Mouse (Mus musculus): ENCODE results near the gene Gm2897. TPM values are rescaled to one million over a fixed set of nuclear protein-coding genes. Genes with fewer than 3 reads are reported as not detected.
"Not testable (repeated sequence)": the region's sequence is repeated elsewhere in the genome, so short reads cannot be mapped to it uniquely, and the experiment has no call there.

Gm2897 gene
- 6.4 and 7.5 TPM in 2 replicates for polyA plus RNA-seq (2016; fragmentation: Nextera tagmentation; extraction: Ambion mirVana)

DNA sequence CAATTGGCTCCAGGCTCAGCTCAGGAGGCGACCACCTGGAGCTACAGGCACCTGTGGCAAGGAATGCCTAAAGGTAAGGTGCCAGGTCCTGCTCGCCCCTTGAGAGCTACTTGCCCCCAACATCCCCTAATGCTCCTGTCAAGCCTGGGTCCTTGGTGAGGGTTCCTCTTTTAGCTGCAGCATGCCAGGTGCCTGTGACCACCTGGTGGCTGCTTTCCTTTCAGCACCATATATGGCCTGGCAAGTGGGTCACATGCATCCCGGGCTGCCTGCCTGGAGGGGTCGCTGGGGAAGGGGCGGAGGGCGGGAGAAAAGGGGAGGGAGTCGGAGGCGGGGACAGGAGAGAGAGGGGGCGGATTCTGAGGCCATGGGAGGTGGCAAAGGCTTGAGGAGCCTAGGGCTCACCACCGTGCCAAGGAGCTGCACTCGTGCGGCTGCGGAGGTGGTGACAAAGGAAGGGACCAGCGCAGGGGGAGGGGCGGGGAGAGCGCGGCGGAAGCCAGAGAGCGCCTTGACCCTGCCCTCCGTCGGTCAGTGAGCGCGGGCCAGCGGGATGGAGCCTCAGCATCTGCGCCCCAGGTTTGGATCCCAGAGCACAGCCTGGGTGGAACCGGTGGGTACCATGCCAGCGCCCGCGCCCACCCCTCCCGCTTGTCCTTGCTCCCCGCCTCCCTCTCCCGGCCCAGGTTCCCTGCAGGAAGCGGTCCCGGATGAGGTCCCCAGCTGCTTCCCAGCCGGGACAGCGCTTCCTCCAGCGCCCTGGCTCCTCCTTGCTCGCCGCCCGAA lies at the start of gene Gm2897:
Gene Gm2897, plus strand, starts transcription at position 559 of the 786 bp plus-strand sequence.
- 0 out of 2 replicates have a peak, but pooled peaks have one; percentile 38 for ATAC-seq (ENCODE audit: low FRiP score)
- not testable (repeated sequence) for H3K4me1 ChIP-seq; H3K36me3 ChIP-seq; H3K27me3 ChIP-seq; H3K9me3 ChIP-seq (replicated peaks); H3K27ac ChIP-seq
- peak within 1 kb of the TSS; percentile 70 for H3K9ac ChIP-seq
- peak within 1 kb of the TSS; percentile 53 for H3K4me3 ChIP-seq
- peak within 1 kb of the TSS; percentile 65 for H3K4me2 ChIP-seq (replicated peaks)
- 6% methylated on average over 16 of the region's 40 CpGs for WGBS

DNA sequence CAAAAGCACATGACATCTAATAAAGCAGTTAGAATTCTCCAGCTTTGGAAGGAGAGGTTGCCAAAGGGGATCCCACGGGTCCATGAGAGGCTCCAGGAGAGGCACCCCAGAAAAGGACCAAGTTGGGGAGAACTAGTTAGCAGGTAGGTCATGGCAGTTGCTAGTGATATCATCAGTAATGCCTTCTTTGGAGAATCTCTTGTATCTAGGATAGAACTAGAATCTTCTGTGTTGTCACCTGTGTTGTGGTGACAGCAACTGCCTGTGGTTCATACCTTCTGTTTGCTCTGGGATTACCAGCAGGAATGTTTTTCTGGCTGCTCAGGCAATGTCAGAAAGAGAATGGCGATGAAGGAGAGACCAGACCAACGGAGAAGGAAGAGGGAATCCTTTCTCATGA lies 19.4 kb upstream of the Gm2897 start, which contains the start of gene Gm2888:
Gene Gm2888, plus strand, starts transcription at position 301 of the 400 bp plus-strand sequence.
- H3K36me3 ChIP-seq; H3K9me3 ChIP-seq (replicated peaks); H3K9ac ChIP-seq; H3K4me3 ChIP-seq; H3K27me3 ChIP-seq; H3K4me1 ChIP-seq; H3K4me2 ChIP-seq (replicated peaks); ATAC-seq (ENCODE audit: low FRiP score); H3K27ac ChIP-seq: not testable (repeated sequence)
- WGBS, result 66% methylated on average over 2 of the region's 3 CpGs

DNA sequence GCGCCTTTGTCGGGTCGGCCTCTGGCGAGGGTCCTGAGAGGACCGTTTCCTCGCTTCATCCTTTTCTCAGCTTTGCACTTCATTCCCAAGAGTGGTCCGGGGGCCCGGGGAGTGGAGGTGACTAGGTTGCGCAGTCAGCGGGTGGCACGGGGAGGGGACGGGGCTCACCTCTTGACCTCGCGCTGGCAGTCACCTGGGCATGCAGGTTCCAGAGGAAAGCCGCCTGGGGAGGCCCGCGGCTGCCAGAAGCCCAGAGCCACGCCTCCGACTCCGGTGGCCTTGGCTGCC lies 372 bp downstream of the Gm2897 start:
- H3K4me1 ChIP-seq; H3K27me3 ChIP-seq; H3K36me3 ChIP-seq; H3K9me3 ChIP-seq (replicated peaks); ATAC-seq (ENCODE audit: low FRiP score); H3K27ac ChIP-seq: not testable (repeated sequence)
- H3K9ac ChIP-seq, result peak overlapping the region; percentile 70
- under 1% methylated on average over 17 of the region's 20 CpGs for WGBS
- peak overlapping the region; percentile 53 for H3K4me3 ChIP-seq
- peak overlapping the region; percentile 65 for H3K4me2 ChIP-seq (replicated peaks)

DNA sequence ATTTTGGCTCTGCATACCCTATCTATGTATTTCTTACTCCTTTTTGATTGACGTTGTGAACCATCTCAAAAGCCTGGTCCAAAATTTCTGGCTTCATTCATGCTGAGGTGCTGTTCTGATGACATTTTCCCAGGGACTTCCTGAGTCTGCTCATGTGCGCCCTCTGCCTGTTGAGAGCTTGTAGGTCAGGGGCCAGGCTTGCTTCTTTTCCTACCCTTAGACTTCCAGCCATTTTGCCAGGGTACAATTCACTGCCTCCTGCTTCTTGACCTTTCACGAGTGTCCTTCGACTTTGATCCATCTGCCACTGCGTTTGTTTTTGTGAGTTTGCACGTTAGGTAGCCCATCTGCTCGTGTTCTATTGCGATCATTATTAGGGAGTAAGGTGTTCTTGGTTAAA lies 1.0 kb downstream of the Gm2897 start:
- not testable (repeated sequence) for H3K4me3 ChIP-seq; H3K4me1 ChIP-seq; ATAC-seq (ENCODE audit: low FRiP score); H3K27me3 ChIP-seq; H3K4me2 ChIP-seq (replicated peaks); H3K9ac ChIP-seq; H3K36me3 ChIP-seq; H3K27ac ChIP-seq; H3K9me3 ChIP-seq (replicated peaks)
- 0% methylated on average over 5 of the region's 8 CpGs for WGBS

DNA sequence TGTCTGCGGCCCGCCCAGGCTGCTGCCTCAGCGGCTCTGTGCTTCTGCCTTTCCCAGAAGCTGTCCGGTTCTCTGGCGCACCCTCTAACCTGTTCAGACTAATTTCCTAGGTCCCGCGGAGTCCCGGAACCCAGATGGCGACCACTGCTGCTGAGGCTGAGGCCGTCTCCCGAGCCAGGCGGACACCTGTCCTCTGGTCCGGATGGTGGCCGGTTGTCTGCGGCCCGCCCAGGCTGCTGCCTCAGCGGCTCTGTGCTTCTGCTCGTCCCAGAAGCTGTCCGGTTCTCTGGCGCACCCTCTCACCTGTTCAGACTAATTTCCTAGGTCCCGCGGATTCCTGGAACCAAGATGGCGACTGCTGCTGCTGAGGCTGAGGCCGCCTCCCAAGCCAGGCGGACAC lies 67.0 kb downstream of the Gm2897 start:
- H3K9me3 ChIP-seq (replicated peaks); ATAC-seq (ENCODE audit: low FRiP score); H3K4me1 ChIP-seq; H3K9ac ChIP-seq; H3K27ac ChIP-seq; H3K4me3 ChIP-seq; H3K4me2 ChIP-seq (replicated peaks); H3K36me3 ChIP-seq; H3K27me3 ChIP-seq: not testable (repeated sequence)
- WGBS, result 93% methylated on average over 20 of the region's 25 CpGs

Other genes with a start within 250 kb of the Gm2897 start
- gene Gm2888, start 19.3 kb upstream of the Gm2897 start, polyA plus RNA-seq (2016; fragmentation: Nextera tagmentation; extraction: Ambion mirVana), result not detected in 2 replicates
- not detected in 2 replicates for gene Gm10340, start 84.7 kb downstream of the Gm2897 start, polyA plus RNA-seq (2016; fragmentation: Nextera tagmentation; extraction: Ambion mirVana)
- gene Gm5795, start 139.0 kb downstream of the Gm2897 start, polyA plus RNA-seq (2016; fragmentation: Nextera tagmentation; extraction: Ambion mirVana), result not detected in 2 replicates
- 16.2 and 17.8 TPM in 2 replicates for gene D830030K20Rik, start 159.2 kb downstream of the Gm2897 start, polyA plus RNA-seq (2016; fragmentation: Nextera tagmentation; extraction: Ambion mirVana)

Measured in hindbrain, embryonic 12.5 days (tissue).